ENCODE assay signal across 8 mouse cellular contexts in genomic region chr9:45505487-45505939, GRCm38 (mm10).
A peak's percentile ranks its signal among the peaks of the same experiment; 100 is the strongest.
DNase-seq lines count a peak whose midpoint lies in the region; ATAC-seq lines count a peak whose summit lies in the region.

No protein-coding gene starts in this region.

- H3K9me3 ChIP-seq in hindbrain, embryonic 10.5 days = no peaks in the 10 kb centered on the region

- H3K4me1 ChIP-seq in hindbrain, embryonic 10.5 days (replicated peaks) = peaks cover 36% of the 10 kb centered on the region

- peak; percentile 22 for DNase-seq in urinary bladder, postnatal 14 days (ENCODE audit: low spot score)
- no peak for DNase-seq in urinary bladder, adult 2 months (ENCODE audit: low spot score)
- no peak for DNase-seq in hindbrain, embryonic 10.5 days (ENCODE audit: low spot score)
- peak; percentile 29 for DNase-seq in lung, postnatal 10 days
- no peak for DNase-seq in thymus, postnatal 25 days
- no peak for DNase-seq in adrenal gland, postnatal 25 days
- no peak for DNase-seq in frontal cortex, postnatal 14 days (ENCODE audit: low spot score in 2 of 2)

- peaks cover 11% of the 10 kb centered on the region; the same call in 1 of the 2 replicates for H3K27me3 ChIP-seq in hindbrain, embryonic 10.5 days (ENCODE audit: insufficient read depth, poor library complexity, severe bottlenecking)

- no peak overlapping the region for H3K4me3 ChIP-seq in hindbrain, embryonic 10.5 days

- H3K36me3 ChIP-seq in hindbrain, embryonic 10.5 days = no peaks in the 10 kb centered on the region

- 0 out of 2 replicates have a peak overlapping the region, but pooled peaks have one; percentile 4 for H3K27ac ChIP-seq in hindbrain, embryonic 10.5 days

- 63% methylated on average over 4 of the region's 4 CpGs for WGBS in hindbrain, embryonic 10.5 days

- ATAC-seq in monocyte, adult 5-6 weeks (replicated peaks; ENCODE audit: insufficient number of reproducible peaks, low FRiP score, low TSS enrichment, poor library complexity, severe bottlenecking) = no peak

Comparison
In these comparisons a context has a peak if more than half of its experiments do, and no peak if none do; other contexts are left out.
1. DNase-seq: peak in urinary bladder, postnatal 14 days (single experiment) and lung, postnatal 10 days (single experiment); none in urinary bladder, adult 2 months (single experiment), hindbrain, embryonic 10.5 days (single experiment), thymus, postnatal 25 days (single experiment), adrenal gland, postnatal 25 days (single experiment) and frontal cortex, postnatal 14 days (0 of 2).